In the genomic region with DNA sequence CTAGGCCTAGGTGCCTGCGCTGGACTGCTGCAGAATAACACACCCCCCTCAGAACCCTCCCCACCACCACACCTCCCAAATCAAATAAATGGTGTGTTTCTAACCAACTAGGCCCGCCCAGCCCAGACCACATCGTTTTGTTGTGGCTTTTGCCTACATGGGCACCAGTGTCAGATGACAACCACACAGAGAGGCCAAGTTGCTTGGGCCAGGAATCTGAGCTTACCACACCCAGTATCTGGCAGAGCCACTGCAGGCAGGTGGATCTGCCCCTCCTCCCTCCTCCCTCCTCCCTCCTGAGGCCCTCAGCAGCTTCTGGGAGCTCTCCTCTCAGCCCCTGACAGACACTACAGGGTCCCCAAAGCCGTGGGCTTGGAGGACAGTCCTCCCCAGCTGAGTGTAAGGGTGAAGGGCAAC, we compare ENCODE assay signal across 10 mouse cellular contexts. TPM values are rescaled to one million over a fixed set of nuclear protein-coding genes. Genes with fewer than 3 reads are reported as not detected.
DNase-seq lines count a peak whose midpoint lies in the region; ATAC-seq and TF ChIP-seq lines count a peak whose summit lies in the region.
"Had no signal": no experiment of that assay in that cellular context is flagged by ENCODE, and none has a peak within 500 bp of the region (broad histone marks: within the 10 kb centered on the region; RNA-seq: fewer than 3 reads in every experiment).

No protein-coding gene starts in this region.

- ATAC-seq in midbrain, postnatal 0 days (ENCODE audit: low FRiP score) = no peak
- no peak for ATAC-seq in heart, embryonic 12.5 days (ENCODE audit: insufficient number of reproducible peaks, low FRiP score)
- ATAC-seq in limb, embryonic 14.5 days (ENCODE audit: low FRiP score, low read depth) = 0 out of 2 replicates have a peak, but pooled peaks have one; percentile 13
- peak; percentile 65 for ATAC-seq in stomach, embryonic 16.5 days (ENCODE audit: insufficient read depth, low FRiP score)
- no peak for ATAC-seq in activated CD4-positive, CD25-positive, alpha-beta regulatory T cell, adult 4 months

- H3K36me3 ChIP-seq in midbrain, embryonic 10.5 days = no peaks in the 10 kb centered on the region
- H3K36me3 ChIP-seq in midbrain, postnatal 0 days (ENCODE audit: insufficient read depth, low read length) = no peaks in the 10 kb centered on the region
- H3K36me3 ChIP-seq in heart, embryonic 12.5 days = no peaks in the 10 kb centered on the region
- H3K36me3 ChIP-seq in limb, embryonic 14.5 days (ENCODE audit: control insufficient read depth, insufficient read depth, low read length) = no peaks in the 10 kb centered on the region
- no peaks in the 10 kb centered on the region for H3K36me3 ChIP-seq in stomach, embryonic 16.5 days (ENCODE audit: control insufficient read depth, insufficient read depth, low read length)
- H3K36me3 ChIP-seq: limb, embryonic 13.5 days had no signal

- 52% methylated on average over 4 of the region's 4 CpGs for WGBS in midbrain, embryonic 10.5 days
- WGBS in midbrain, postnatal 0 days = 52% methylated on average over 4 of the region's 4 CpGs
- 45% methylated on average over 4 of the region's 4 CpGs for WGBS in heart, embryonic 12.5 days
- 23% methylated on average over 4 of the region's 4 CpGs for whole genome bisulfite sequencing in limb, embryonic 14.5 days
- 35% methylated on average over 4 of the region's 4 CpGs for WGBS in stomach, embryonic 16.5 days

- H3K9me3 ChIP-seq in midbrain, embryonic 10.5 days (replicated peaks) = no peaks in the 10 kb centered on the region
- H3K9me3 ChIP-seq in midbrain, postnatal 0 days (ENCODE audit: low read length) = no peaks in the 10 kb centered on the region
- no peaks in the 10 kb centered on the region for H3K9me3 ChIP-seq in heart, embryonic 12.5 days (replicated peaks)
- H3K9me3 ChIP-seq in limb, embryonic 14.5 days (ENCODE audit: control insufficient read depth, low read length) = no peaks in the 10 kb centered on the region
- no peaks in the 10 kb centered on the region for H3K9me3 ChIP-seq in stomach, embryonic 16.5 days (replicated peaks; ENCODE audit: control insufficient read depth, low read length)
- H3K9me3 ChIP-seq: limb, embryonic 13.5 days had no signal

- no peak overlapping the region for H3K4me3 ChIP-seq in midbrain, embryonic 10.5 days
- no peak overlapping the region for H3K4me3 ChIP-seq in midbrain, postnatal 0 days (ENCODE audit: low read depth, low read length)
- H3K4me3 ChIP-seq in heart, embryonic 12.5 days = no peak overlapping the region
- no peak overlapping the region for H3K4me3 ChIP-seq in limb, embryonic 14.5 days (replicated peaks; ENCODE audit: low read length)
- H3K4me3 ChIP-seq in stomach, embryonic 16.5 days (replicated peaks; ENCODE audit: low read length) = no peak overlapping the region
- H3K4me3 ChIP-seq: limb, embryonic 13.5 days had no signal

- H3K27ac ChIP-seq in midbrain, embryonic 10.5 days (replicated peaks) = peak overlapping the region; percentile 55
- no peak overlapping the region for H3K27ac ChIP-seq in midbrain, postnatal 0 days (ENCODE audit: low read depth, low read length)
- H3K27ac ChIP-seq in heart, embryonic 12.5 days (ENCODE audit: poor library complexity, severe bottlenecking) = peak overlapping the region; percentile 69
- H3K27ac ChIP-seq in limb, embryonic 14.5 days (replicated peaks; ENCODE audit: low read depth, low read length) = no peak overlapping the region
- peak overlapping the region; percentile 92 for H3K27ac ChIP-seq in stomach, embryonic 16.5 days (ENCODE audit: low read length)
- H3K27ac ChIP-seq: limb, embryonic 13.5 days had no signal

- no peak overlapping the region for H3K4me2 ChIP-seq in midbrain, postnatal 0 days (ENCODE audit: low read depth, low read length, poor library complexity, severe bottlenecking)
- no peak overlapping the region for H3K4me2 ChIP-seq in heart, embryonic 12.5 days
- H3K4me2 ChIP-seq in limb, embryonic 14.5 days (replicated peaks; ENCODE audit: low read depth, low read length, severe bottlenecking) = no peak overlapping the region
- H3K4me2 ChIP-seq in stomach, embryonic 16.5 days (ENCODE audit: low read depth, low read length) = peak overlapping the region; percentile 31
- H3K4me2 ChIP-seq: limb, embryonic 13.5 days had no signal

- TF ChIP-seq POLR2A in limb, embryonic 14.5 days (IDR thresholded peaks at IDR 0.05; ENCODE audit: borderline replicate concordance, extremely low read depth, insufficient read depth, insufficient read length) = no peak

- DNase-seq in midbrain, embryonic 10.5 days (ENCODE audit: low spot score) = no peak
- no peak for DNase-seq in midbrain, postnatal 0 days (ENCODE audit: low spot score)
- DNase-seq in limb, embryonic 14.5 days (ENCODE audit: low spot score) = no peak
- no peak for DNase-seq in layer of hippocampus, postnatal 36 days
- DNase-seq in cerebellum, adult 9-10 months = no peak
- DNase-seq: embryo, embryonic 11 days had no signal

- peaks cover 64% of the 10 kb centered on the region for H3K4me1 ChIP-seq in midbrain, embryonic 10.5 days
- no peaks in the 10 kb centered on the region for H3K4me1 ChIP-seq in midbrain, postnatal 0 days (ENCODE audit: insufficient read depth, low read length)
- peaks cover 87% of the 10 kb centered on the region for H3K4me1 ChIP-seq in heart, embryonic 12.5 days (replicated peaks)
- H3K4me1 ChIP-seq in limb, embryonic 14.5 days (ENCODE audit: control insufficient read depth, insufficient read depth, low read length) = peaks cover 15% of the 10 kb centered on the region; the same call in 1 of the 2 replicates
- H3K4me1 ChIP-seq in stomach, embryonic 16.5 days (ENCODE audit: control insufficient read depth, insufficient read depth, low read length) = peaks cover 48% of the 10 kb centered on the region

- no peak for TF ChIP-seq CTCF in midbrain, postnatal 0 days (IDR thresholded peaks at IDR 0.05)

- peaks cover 52% of the 10 kb centered on the region for H3K27me3 ChIP-seq in midbrain, embryonic 10.5 days (ENCODE audit: low read depth, poor library complexity, severe bottlenecking)
- no peaks in the 10 kb centered on the region for H3K27me3 ChIP-seq in midbrain, postnatal 0 days (ENCODE audit: insufficient read depth, low read length)
- no peaks in the 10 kb centered on the region for H3K27me3 ChIP-seq in heart, embryonic 12.5 days (replicated peaks)
- H3K27me3 ChIP-seq in limb, embryonic 14.5 days (ENCODE audit: control insufficient read depth, insufficient read depth, low read length) = no peaks in the 10 kb centered on the region
- H3K27me3 ChIP-seq in stomach, embryonic 16.5 days (ENCODE audit: control insufficient read depth, insufficient read depth, low read length) = no peaks in the 10 kb centered on the region
- H3K27me3 ChIP-seq: limb, embryonic 13.5 days had no signal

- no peak overlapping the region for H3K9ac ChIP-seq in midbrain, postnatal 0 days (replicated peaks; ENCODE audit: low read length, poor library complexity, severe bottlenecking)
- H3K9ac ChIP-seq in heart, embryonic 12.5 days = no peak overlapping the region
- H3K9ac ChIP-seq in limb, embryonic 14.5 days (ENCODE audit: low read depth, low read length, severe bottlenecking) = no peak overlapping the region
- peak overlapping the region; percentile 33 for H3K9ac ChIP-seq in stomach, embryonic 16.5 days (ENCODE audit: low read length)
- H3K9ac ChIP-seq: limb, embryonic 13.5 days had no signal

RNA-seq across cellular contexts. Expression of gene Llgl2, which starts 15.1 kb away (rescaled TPM):
- 5.5 and 5.9 TPM in 2 replicates for polyA plus RNA-seq in midbrain, embryonic 10.5 days (2016; fragmentation: Nextera tagmentation; extraction: Ambion mirVana)
- 0.99 and 1.0 TPM in 2 replicates for total RNA-seq in midbrain, postnatal 0 days (2014; rRNA removed)
- 0.51 and 0.81 TPM in 2 replicates for polyA plus RNA-seq in midbrain, postnatal 0 days (2015; fragmentation: Nextera tagmentation; extraction: Ambion mirVana)
- 22.5 and 25.8 TPM in 2 replicates for polyA plus RNA-seq in heart, embryonic 12.5 days (2016; fragmentation: Nextera tagmentation; extraction: Ambion mirVana)
- 11.2 and 12.6 TPM in 2 replicates for polyA plus RNA-seq in limb, embryonic 14.5 days (2012; rRNA removed)
- polyA plus RNA-seq in limb, embryonic 14.5 days (2014; fragmentation: Nextera tagmentation; extraction: Ambion mirVana) = 12.3 and 13.3 TPM in 2 replicates
- 65.6 and 75.3 TPM in 2 replicates for polyA plus RNA-seq in stomach, embryonic 16.5 days (2015; fragmentation: Nextera tagmentation; extraction: Ambion mirVana)
- total RNA-seq in layer of hippocampus, postnatal 36 days (2021) = 1 to 10 TPM; 1.2 to 2.4 TPM
- polyA plus RNA-seq in activated CD4-positive, CD25-positive, alpha-beta regulatory T cell, adult 4 months (2017; shearing (Covaris generic)) = 1 to 10 TPM; 6.3 TPM

RNA-seq across cellular contexts. Expression of gene Myo15b, which starts 19.3 kb away (rescaled TPM):
- 0.12 and 0.21 TPM in 2 replicates for polyA plus RNA-seq in midbrain, embryonic 10.5 days (2016; fragmentation: Nextera tagmentation; extraction: Ambion mirVana)
- total RNA-seq in midbrain, postnatal 0 days (2014; rRNA removed) = not detected in 2 replicates
- polyA plus RNA-seq in midbrain, postnatal 0 days (2015; fragmentation: Nextera tagmentation; extraction: Ambion mirVana) = 0.09 and 0.29 TPM in 2 replicates
- polyA plus RNA-seq in heart, embryonic 12.5 days (2016; fragmentation: Nextera tagmentation; extraction: Ambion mirVana) = 0.17 and 0.37 TPM in 2 replicates
- polyA plus RNA-seq in limb, embryonic 14.5 days (2012; rRNA removed) = 0.55 and 1.3 TPM in 2 replicates
- polyA plus RNA-seq in limb, embryonic 14.5 days (2014; fragmentation: Nextera tagmentation; extraction: Ambion mirVana) = 0.54 and 0.56 TPM in 2 replicates
- 20.8 and 21.1 TPM in 2 replicates for polyA plus RNA-seq in stomach, embryonic 16.5 days (2015; fragmentation: Nextera tagmentation; extraction: Ambion mirVana)
- total RNA-seq in layer of hippocampus, postnatal 36 days (2021) = under 1 TPM in 1 of 2 experiments, not detected in 1; 0.20 TPM
- polyA plus RNA-seq in activated CD4-positive, CD25-positive, alpha-beta regulatory T cell, adult 4 months (2017; shearing (Covaris generic)) = not detected

RNA-seq across cellular contexts. Expression of gene Tsen54, which starts 24.4 kb away (rescaled TPM):
- polyA plus RNA-seq in midbrain, embryonic 10.5 days (2016; fragmentation: Nextera tagmentation; extraction: Ambion mirVana) = 35.3 and 39.7 TPM in 2 replicates
- total RNA-seq in midbrain, postnatal 0 days (2014; rRNA removed) = 25.0 and 27.7 TPM in 2 replicates
- 14.8 and 15.5 TPM in 2 replicates for polyA plus RNA-seq in midbrain, postnatal 0 days (2015; fragmentation: Nextera tagmentation; extraction: Ambion mirVana)
- polyA plus RNA-seq in heart, embryonic 12.5 days (2016; fragmentation: Nextera tagmentation; extraction: Ambion mirVana) = 23.0 and 29.2 TPM in 2 replicates
- polyA plus RNA-seq in limb, embryonic 14.5 days (2012; rRNA removed) = 32.6 and 40.0 TPM in 2 replicates
- polyA plus RNA-seq in limb, embryonic 14.5 days (2014; fragmentation: Nextera tagmentation; extraction: Ambion mirVana) = 28.1 and 30.2 TPM in 2 replicates
- 26.4 and 28.1 TPM in 2 replicates for polyA plus RNA-seq in stomach, embryonic 16.5 days (2015; fragmentation: Nextera tagmentation; extraction: Ambion mirVana)
- total RNA-seq in layer of hippocampus, postnatal 36 days (2021) = 10 to 100 TPM; 12.0 to 12.7 TPM
- 10 to 100 TPM in 1 of 2 experiments, 1 to 10 TPM in 1; 8.9 to 11.9 TPM for polyA plus RNA-seq in activated CD4-positive, CD25-positive, alpha-beta regulatory T cell, adult 4 months (2017; shearing (Covaris generic))

RNA-seq across cellular contexts. Expression of gene Caskin2, which starts 25.5 kb away (rescaled TPM):
- polyA plus RNA-seq in midbrain, embryonic 10.5 days (2016; fragmentation: Nextera tagmentation; extraction: Ambion mirVana) = 17.5 and 18.6 TPM in 2 replicates
- total RNA-seq in midbrain, postnatal 0 days (2014; rRNA removed) = 18.5 and 27.9 TPM in 2 replicates
- 7.2 and 8.3 TPM in 2 replicates for polyA plus RNA-seq in midbrain, postnatal 0 days (2015; fragmentation: Nextera tagmentation; extraction: Ambion mirVana)
- 23.5 and 25.3 TPM in 2 replicates for polyA plus RNA-seq in heart, embryonic 12.5 days (2016; fragmentation: Nextera tagmentation; extraction: Ambion mirVana)
- polyA plus RNA-seq in limb, embryonic 14.5 days (2012; rRNA removed) = 34.6 and 44.7 TPM in 2 replicates
- 17.3 and 21.2 TPM in 2 replicates for polyA plus RNA-seq in limb, embryonic 14.5 days (2014; fragmentation: Nextera tagmentation; extraction: Ambion mirVana)
- polyA plus RNA-seq in stomach, embryonic 16.5 days (2015; fragmentation: Nextera tagmentation; extraction: Ambion mirVana) = 14.9 and 16.8 TPM in 2 replicates
- total RNA-seq in layer of hippocampus, postnatal 36 days (2021) = 10 to 100 TPM; 19.5 to 19.6 TPM
- under 1 TPM; 0.46 to 0.79 TPM for polyA plus RNA-seq in activated CD4-positive, CD25-positive, alpha-beta regulatory T cell, adult 4 months (2017; shearing (Covaris generic))

Comparison
In these comparisons a context has a peak if more than half of its experiments do, and no peak if none do; other contexts are left out.
1. H3K27ac ChIP-seq: peak in midbrain, embryonic 10.5 days (single experiment), heart, embryonic 12.5 days (single experiment) and stomach, embryonic 16.5 days (single experiment); none in midbrain, postnatal 0 days (single experiment) and limb, embryonic 14.5 days (single experiment).
2. ATAC-seq: peak in limb, embryonic 14.5 days (single experiment) and stomach, embryonic 16.5 days (single experiment); none in midbrain, postnatal 0 days (single experiment), heart, embryonic 12.5 days (single experiment) and activated CD4-positive, CD25-positive, alpha-beta regulatory T cell, adult 4 months (single experiment).